Mouse (Mus musculus): Measurements from ENCODE around the gene Ddx24.

GRCm38 (mm10) chr12:103380226-103380625 lies 45.4 kb downstream of the Ddx24 start:
- no peak for TF ChIP-seq POLR2A (IDR thresholded peaks at IDR 0.05; ENCODE audit: insufficient read length, low read depth)
- no peak for TF ChIP-seq USF1 (IDR thresholded peaks at IDR 0.05; ENCODE audit: low read depth)
- TF ChIP-seq TCF12 (IDR thresholded peaks at IDR 0.05; ENCODE audit: insufficient read depth, poor library complexity, severe bottlenecking), result no peak
- no peak for TF ChIP-seq POLR2AphosphoS2 (IDR thresholded peaks at IDR 0.05; ENCODE audit: insufficient read length, low read depth)
- TF ChIP-seq MYOD1 (IDR thresholded peaks at IDR 0.05; ENCODE audit: control insufficient read depth in 1 of 3, insufficient read length in 2 of 3, low read depth in 2 of 3), result no peak
